Mouse (Mus musculus) stomach, embryonic 16.5 days (tissue): ENCODE data around the gene Peli1. TPM values are rescaled to one million over a fixed set of nuclear protein-coding genes. Genes with fewer than 3 reads are reported as not detected.

Source experiments
- ATAC-seq: fragments of 200-750 bp; cut with Nextera tagmentation; 2 replicates; pipeline ENCODE4 v1.8.0; 2017; ENCODE audit warnings: moderate number of reproducible peaks, moderate TSS enrichment; ENCODE audit not compliant: insufficient read depth, low FRiP score
- H3K27ac ChIP-seq: fragments of 300-500 bp; sonication (generic); 2 replicates; pipeline ENCODE4 v1.5.1; 2014; ENCODE audit warnings: low read length
- H3K27me3 ChIP-seq: fragments of 300-500 bp; sonication (generic); 2 replicates; pipeline ENCODE4 v1.6.1; 2014; ENCODE audit warnings: low read length, control low read depth, mixed read lengths; ENCODE audit not compliant: control insufficient read depth, insufficient read depth
- H3K36me3 ChIP-seq: fragments of 300-500 bp; sonication (generic); 2 replicates; pipeline ENCODE4 v1.6.1; 2014; ENCODE audit warnings: low read length; ENCODE audit not compliant: control insufficient read depth, insufficient read depth
- H3K4me1 ChIP-seq: fragments of 300-500 bp; sonication (generic); 2 replicates; pipeline ENCODE4 v1.6.1; 2014; ENCODE audit warnings: low read length, control low read depth, mixed read lengths; ENCODE audit not compliant: control insufficient read depth, insufficient read depth
- H3K4me2 ChIP-seq: fragments of 300-500 bp; sonication (generic); 2 replicates; pipeline ENCODE4 v1.6.1; 2014; ENCODE audit warnings: low read depth, low read length, mixed read lengths
- H3K4me3 ChIP-seq: fragments of 300-500 bp; sonication (generic); replicated peaks from 2 replicates; pipeline ENCODE4 v1.5.1; 2014; ENCODE audit warnings: mild to moderate bottlenecking, low read length
- H3K9ac ChIP-seq: fragments of 300-500 bp; sonication (generic); 2 replicates; pipeline ENCODE4 v1.6.1; 2014; ENCODE audit warnings: low read length
- H3K9me3 ChIP-seq: fragments of 300-500 bp; sonication (generic); replicated peaks from 2 replicates; pipeline ENCODE4 v1.6.1; 2016; ENCODE audit warnings: low read length, control low read depth; ENCODE audit not compliant: control insufficient read depth
- WGBS: fragments of 180-500 bp; shearing (Covaris S2); extraction: QIAGEN DNeasy Blood & Tissue Kit; methylation state at CpG from one replicate; pipeline ENCODE4 v1.1.7; 2014; 5-methylcytosine and 5-hydroxymethylcytosine counted together
- polyA plus RNA-seq: library from polyadenylated mRNA; unstranded; fragments of >200 nt; fragmentation: Nextera tagmentation; extraction: Ambion mirVana; gene quantifications from 2 replicates; pipeline ENCODE4 v1.2.1, GENCODE M21; 2015

Gene Peli1
- polyA plus RNA-seq, 1 experiment from 2014 or later = 24.3 TPM

DNA sequence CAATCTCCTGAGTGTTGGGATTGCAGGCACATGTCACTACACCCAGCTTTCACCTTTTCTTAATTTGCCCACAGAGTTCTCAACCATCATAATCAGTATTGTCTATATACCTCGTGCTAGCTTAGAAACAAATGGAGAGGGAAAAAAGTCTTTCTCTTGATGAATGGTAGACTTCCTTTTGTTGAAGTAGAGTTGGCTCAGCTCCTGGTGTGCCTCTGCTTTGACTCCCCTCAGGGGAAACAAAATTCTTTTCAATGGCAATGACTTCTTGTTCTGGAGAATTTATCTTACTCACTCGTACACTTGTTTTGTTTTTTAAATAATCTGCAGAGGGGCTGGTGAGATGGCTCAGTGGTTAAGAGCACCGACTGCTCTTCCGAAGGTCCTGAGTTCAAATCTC lies 62.0 kb downstream of the Peli1 start:
- Histone ChIP-seq H3K9ac (no peak overlapping the region), H3K27ac (no peak overlapping the region), H3K9me3 (no peaks in the 10 kb centered on the region), H3K27me3 (no peaks in the 10 kb centered on the region), H3K4me3 (no peak overlapping the region), H3K4me1 (no peaks in the 10 kb centered on the region), H3K36me3 (peaks cover 3% of the 10 kb centered on the region; the same call in 1 of the 2 replicates), H3K4me2 (no peak overlapping the region)
- WGBS = 80% methylated on average over 4 of the region's 4 CpGs
- no peak for ATAC-seq

DNA sequence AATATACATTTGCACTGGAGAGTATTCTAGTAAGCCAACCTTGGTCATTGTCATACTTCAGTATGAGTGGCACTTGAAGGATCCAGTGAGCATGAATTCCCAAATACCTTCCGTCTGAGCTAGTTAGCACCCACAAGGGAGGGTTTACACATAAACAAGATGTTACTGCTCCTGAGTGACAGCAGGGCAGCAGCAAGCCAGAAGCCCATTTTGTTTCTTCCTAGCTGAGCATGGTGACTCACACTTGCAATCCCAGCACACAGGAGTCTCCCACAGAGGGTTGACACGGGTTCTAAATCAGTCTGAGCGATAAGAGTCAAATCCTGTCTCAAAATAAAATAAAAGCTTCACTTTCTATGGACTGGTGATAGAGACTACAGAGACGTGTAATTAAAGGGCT lies 66.5 kb downstream of the Peli1 start:
- 79% methylated on average over 4 of the region's 4 CpGs for WGBS

DNA sequence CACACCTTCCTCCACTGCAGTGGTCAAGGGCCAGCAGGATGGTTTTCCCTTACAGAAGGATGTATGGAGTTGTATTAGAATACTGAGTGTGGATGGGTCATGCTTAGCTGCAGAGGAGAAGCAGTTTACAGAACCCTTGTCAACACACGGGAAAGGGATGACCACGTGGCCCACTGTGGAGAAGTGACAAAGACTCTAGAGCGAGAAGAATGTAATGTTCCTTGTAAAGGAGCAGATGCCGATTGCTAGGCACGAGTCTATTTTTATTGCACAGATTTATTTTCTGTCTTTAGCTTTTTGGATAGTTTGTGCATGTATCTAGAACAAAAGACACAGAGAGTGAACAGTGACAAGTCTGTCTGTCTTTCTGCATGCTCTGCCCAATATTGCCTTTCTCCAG lies 71.0 kb downstream of the Peli1 start:
- WGBS = 76% methylated on average over 5 of the region's 5 CpGs
- H3K9ac ChIP-seq = no peak overlapping the region

More for the DNA sequence above, 66.5 kb downstream of the Peli1 start:
- no peak for ATAC-seq
- Histone ChIP-seq H3K9ac (no peak overlapping the region), H3K27ac (no peak overlapping the region), H3K36me3 (peaks cover 3% of the 10 kb centered on the region; the same call in 1 of the 2 replicates), H3K9me3 (no peaks in the 10 kb centered on the region), H3K4me2 (no peak overlapping the region), H3K4me1 (no peaks in the 10 kb centered on the region), H3K4me3 (no peak overlapping the region), H3K27me3 (no peaks in the 10 kb centered on the region)

DNA sequence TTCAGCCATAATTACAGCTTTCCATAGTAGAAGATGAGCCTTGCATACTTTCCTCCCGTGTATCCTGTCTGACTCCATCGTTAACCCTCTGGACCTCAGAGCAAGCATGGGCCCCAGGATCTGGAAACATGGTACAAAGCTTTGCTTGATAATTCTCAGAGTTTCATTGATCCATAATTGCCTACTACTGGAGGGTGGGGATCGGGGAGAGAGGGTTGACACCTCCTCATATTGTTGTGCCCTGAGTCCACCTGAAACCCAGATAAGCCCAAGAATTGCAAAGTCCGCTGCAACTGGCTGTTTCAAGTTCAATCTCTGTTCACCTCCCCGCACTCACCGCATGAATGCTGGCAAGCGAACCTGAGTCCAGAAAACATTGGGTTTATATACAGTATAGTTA lies 72.1 kb downstream of the Peli1 start:
- Histone ChIP-seq H3K9me3 (no peaks in the 10 kb centered on the region), H3K4me1 (no peaks in the 10 kb centered on the region), H3K4me2 (no peak overlapping the region), H3K36me3 (no peaks in the 10 kb centered on the region), H3K4me3 (no peak overlapping the region), H3K27me3 (no peaks in the 10 kb centered on the region), H3K27ac (no peak overlapping the region), H3K9ac (no peak overlapping the region)
- no peak for ATAC-seq
- WGBS = 54% methylated on average over 7 of the region's 7 CpGs

More for the DNA sequence above, 71.0 kb downstream of the Peli1 start:
- Histone ChIP-seq H3K4me3 (no peak overlapping the region), H3K4me1 (no peaks in the 10 kb centered on the region), H3K27ac (no peak overlapping the region), H3K27me3 (no peaks in the 10 kb centered on the region), H3K36me3 (no peaks in the 10 kb centered on the region), H3K9me3 (no peaks in the 10 kb centered on the region), H3K4me2 (no peak overlapping the region)
- ATAC-seq = no peak

DNA sequence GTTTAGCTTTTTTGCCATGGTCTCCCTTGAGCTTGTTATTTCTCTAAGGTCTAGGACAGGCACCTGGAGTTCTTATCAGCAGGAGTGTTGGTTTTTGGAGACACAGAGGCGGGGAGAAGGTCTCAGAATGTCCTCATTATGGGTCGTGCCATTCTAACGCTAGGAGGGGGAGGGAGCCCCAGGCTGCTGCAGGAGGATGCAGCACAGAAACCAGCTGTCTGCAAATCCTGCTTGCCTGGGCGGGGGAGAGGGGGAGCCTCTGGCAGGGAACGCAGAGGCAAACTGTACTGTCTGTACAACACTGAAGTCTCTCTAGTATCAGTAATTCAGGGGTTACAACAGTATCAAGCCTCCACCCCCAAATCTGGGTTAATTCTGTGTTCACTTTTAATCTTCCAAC lies 72.6 kb downstream of the Peli1 start:
- no peaks in the 10 kb centered on the region for H3K27me3 ChIP-seq
- H3K4me1 ChIP-seq = no peaks in the 10 kb centered on the region
- H3K27ac ChIP-seq = no peak overlapping the region
- peak; percentile 25; the same call in 1 of the 2 replicates for ATAC-seq
- no peak overlapping the region for H3K4me2 ChIP-seq
- 6% methylated on average over 5 of the region's 5 CpGs for WGBS
- no peaks in the 10 kb centered on the region for H3K9me3 ChIP-seq
- no peak overlapping the region for H3K4me3 ChIP-seq
- H3K9ac ChIP-seq = no peak overlapping the region
- H3K36me3 ChIP-seq = no peaks in the 10 kb centered on the region

DNA sequence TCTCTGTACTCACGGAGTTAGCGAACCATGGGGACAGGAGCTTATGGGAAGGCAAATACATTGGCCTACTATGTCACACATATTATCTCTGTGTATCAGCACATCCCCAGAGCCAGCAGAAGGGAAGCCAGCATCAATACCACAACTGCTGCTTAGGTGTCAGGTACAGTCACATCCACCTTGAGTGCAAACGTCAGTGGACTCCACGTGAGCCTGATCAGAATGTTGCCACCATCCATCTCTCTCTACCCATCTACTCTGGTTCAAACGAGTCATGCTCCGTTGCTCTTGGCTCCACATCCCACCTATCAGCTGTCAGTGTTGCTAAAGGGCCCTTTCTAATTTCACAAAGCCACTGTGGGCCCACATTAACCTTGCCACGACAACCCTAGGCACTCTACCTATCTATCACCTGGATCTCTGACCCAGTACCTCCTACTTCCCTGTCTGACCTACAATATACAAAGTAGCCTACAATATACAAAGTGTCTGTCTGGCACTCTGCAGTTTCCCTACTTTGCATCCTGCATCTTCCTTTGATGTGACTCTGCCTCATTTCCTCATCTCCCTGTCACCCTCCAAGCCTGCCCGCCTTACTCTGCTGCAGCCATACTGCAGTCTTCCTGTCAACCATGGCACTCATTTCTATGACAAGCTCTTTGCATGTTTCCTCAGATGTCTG lies 73.4 kb downstream of the Peli1 start:
- Histone ChIP-seq H3K27me3 (no peaks in the 10 kb centered on the region), H3K4me2 (no peak overlapping the region), H3K27ac (no peak overlapping the region), H3K9me3 (no peaks in the 10 kb centered on the region), H3K9ac (no peak overlapping the region), H3K4me3 (no peak overlapping the region), H3K4me1 (no peaks in the 10 kb centered on the region), H3K36me3 (no peaks in the 10 kb centered on the region)
- ATAC-seq = no peak
- 57% methylated on average over 8 of the region's 8 CpGs for WGBS

DNA sequence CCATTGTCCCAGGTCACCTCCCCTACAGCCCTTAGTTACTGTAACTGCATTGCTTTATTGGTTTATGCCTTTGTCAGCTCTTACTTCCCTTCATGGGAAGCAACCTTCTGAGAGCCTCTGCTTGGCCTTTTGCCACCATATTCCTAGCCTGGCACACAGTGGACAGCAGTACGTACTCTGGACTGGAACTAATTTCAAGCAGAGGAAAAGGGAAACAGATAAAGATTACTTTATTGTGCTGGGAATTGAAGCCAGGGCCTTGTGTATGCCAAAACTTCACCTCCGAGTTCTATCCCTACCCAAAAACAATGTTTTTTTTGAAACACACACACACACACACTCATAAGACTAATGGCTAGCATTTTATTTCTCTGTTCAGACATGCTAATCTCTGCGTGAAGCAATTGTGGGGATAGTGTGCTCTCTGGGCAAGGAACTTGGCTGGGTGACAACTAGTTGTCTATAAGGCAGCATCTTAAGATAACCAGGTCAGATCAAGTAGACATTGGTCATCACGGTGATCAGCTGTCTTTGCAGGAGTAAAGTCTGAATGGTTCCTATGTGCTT lies 74.0 kb downstream of the Peli1 start:
- no peak for ATAC-seq
- H3K9ac ChIP-seq = no peak overlapping the region
- no peaks in the 10 kb centered on the region for H3K4me1 ChIP-seq
- no peaks in the 10 kb centered on the region for H3K36me3 ChIP-seq
- no peak overlapping the region for H3K4me3 ChIP-seq
- 78% methylated on average over 4 of the region's 4 CpGs for WGBS
- H3K27me3 ChIP-seq = no peaks in the 10 kb centered on the region
- no peak overlapping the region for H3K4me2 ChIP-seq
- no peaks in the 10 kb centered on the region for H3K9me3 ChIP-seq
- H3K27ac ChIP-seq = no peak overlapping the region

DNA sequence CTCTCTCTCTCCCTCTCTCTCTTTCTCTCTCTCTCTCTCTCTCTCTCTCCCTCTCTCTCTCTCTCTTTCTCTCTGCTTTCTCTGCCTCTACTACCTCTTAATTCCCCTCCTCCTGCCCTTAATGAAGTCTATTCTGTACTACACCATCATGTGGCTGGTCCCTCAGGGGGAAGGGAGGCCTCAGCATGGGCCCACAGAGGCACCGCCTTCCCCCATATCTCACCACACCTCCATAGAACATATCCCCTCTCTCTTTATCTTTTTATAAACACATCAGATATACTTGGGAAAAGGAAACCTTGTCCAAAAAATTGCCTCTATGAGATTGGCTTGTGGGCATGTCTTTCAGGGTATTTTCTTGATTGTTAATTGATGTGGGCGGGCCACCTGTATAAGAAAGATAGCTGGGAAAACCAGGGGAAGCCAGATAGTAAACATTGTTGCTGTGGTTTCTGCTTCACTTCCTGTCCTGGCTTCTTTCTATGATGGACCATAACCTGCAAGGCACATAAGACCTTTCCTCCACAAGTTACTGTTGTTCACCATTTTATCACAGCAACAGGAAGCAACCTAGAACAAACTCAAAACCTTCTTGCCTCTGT lies 75.5 kb downstream of the Peli1 start:
- Histone ChIP-seq H3K4me3 (no peak overlapping the region), H3K4me2 (no peak overlapping the region), H3K4me1 (no peaks in the 10 kb centered on the region), H3K9ac (no peak overlapping the region), H3K9me3 (no peaks in the 10 kb centered on the region), H3K36me3 (no peaks in the 10 kb centered on the region), H3K27me3 (no peaks in the 10 kb centered on the region), H3K27ac (no peak overlapping the region)
- ATAC-seq = no peak
- 92% methylated on average over 2 of the region's 2 CpGs for WGBS

DNA sequence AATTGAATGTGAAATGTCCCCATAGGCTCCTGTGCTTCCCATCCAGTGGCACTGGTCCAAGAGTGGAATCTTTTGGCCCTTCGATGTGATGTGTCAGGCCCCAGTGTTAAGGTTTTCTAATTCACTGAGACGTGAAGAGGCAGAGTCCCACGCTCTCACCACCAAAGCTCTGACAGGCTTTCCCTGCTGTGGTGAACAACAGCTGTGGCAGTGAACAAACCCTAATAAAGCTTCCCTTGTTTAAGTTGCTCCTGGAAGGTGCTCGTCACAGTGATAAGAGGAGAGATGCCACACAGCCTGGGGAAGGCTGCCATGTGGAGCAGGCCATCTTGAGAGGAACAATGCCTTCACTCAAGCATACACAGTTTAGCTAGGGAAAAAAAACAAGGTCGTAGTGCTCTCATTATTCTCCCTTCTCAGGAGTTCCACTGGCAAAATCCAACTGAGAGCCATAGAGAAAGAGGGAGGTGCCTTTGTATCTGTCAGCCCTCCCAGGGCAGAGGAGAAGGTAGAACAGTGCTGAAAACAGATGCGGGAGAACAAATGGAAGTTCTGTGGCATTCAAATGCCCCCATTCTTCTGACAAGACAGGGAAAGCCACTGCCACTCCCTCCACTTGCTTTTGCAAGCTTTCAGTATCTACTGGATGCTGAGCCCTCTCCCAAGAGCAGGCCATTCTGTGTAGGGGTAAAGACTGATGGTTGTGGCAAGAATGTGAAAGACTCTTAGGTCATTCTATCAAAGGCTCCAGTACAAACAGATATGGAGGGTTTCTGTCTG lies 77.9 kb downstream of the Peli1 start:
- no peak overlapping the region for H3K27ac ChIP-seq
- H3K27me3 ChIP-seq = no peaks in the 10 kb centered on the region
- H3K4me2 ChIP-seq = no peak overlapping the region
- H3K36me3 ChIP-seq = no peaks in the 10 kb centered on the region
- WGBS = 69% methylated on average over 6 of the region's 6 CpGs
- H3K9me3 ChIP-seq = no peaks in the 10 kb centered on the region
- no peak overlapping the region for H3K4me3 ChIP-seq
- H3K4me1 ChIP-seq = no peaks in the 10 kb centered on the region
- no peak overlapping the region for H3K9ac ChIP-seq
- ATAC-seq = no peak
